Mouse (Mus musculus) heart, adult 18-20 months (tissue): ENCODE results near the gene Med12. TPM values are rescaled to one million over a fixed set of nuclear protein-coding genes. Genes with fewer than 3 reads are reported as not detected.

Experiments used
- total RNA-seq, 2 experiments: library from RNA; stranded (reverse); gene quantifications; 2 replicates each; pipeline ENCODE4 v1.2.3; 2021

Gene Med12
- total RNA-seq, 2 experiments from 2014 or later = 13.5 to 19.1 TPM

Other genes with a start within 250 kb of the Med12 start
- under 1 TPM in 1 of 2 experiments, not detected in 1; 0.13 TPM for gene Tex11, start 214.4 kb upstream of the Med12 start, total RNA-seq
- gene Slc7a3, start 188.0 kb upstream of the Med12 start, total RNA-seq = not detected
- gene Snx12, start 51.5 kb upstream of the Med12 start, total RNA-seq = 10 to 100 TPM; 32.7 to 37.8 TPM
- gene Foxo4, start 19.5 kb upstream of the Med12 start, total RNA-seq = 10 to 100 TPM; 59.9 to 64.4 TPM
- gene Gm614, start 10.0 kb upstream of the Med12 start, total RNA-seq = not detected
- gene Il2rg, start 5.8 kb upstream of the Med12 start, total RNA-seq = 10 to 100 TPM; 10.5 to 15.1 TPM
- not detected for gene Gm20489, start 5.0 kb upstream of the Med12 start, total RNA-seq
- under 1 TPM; 0.39 to 0.74 TPM for gene Nlgn3, start 25.1 kb downstream of the Med12 start, total RNA-seq
- gene Gjb1, start 102.3 kb downstream of the Med12 start, total RNA-seq = not detected
- 10 to 100 TPM; 13.1 to 15.9 TPM for gene Zmym3, start 146.8 kb downstream of the Med12 start, total RNA-seq
- gene Nono, start 155.3 kb downstream of the Med12 start, total RNA-seq = 10 to 100 TPM; 58.2 to 60.3 TPM
- 100 to 1,000 TPM; 163 to 187 TPM for gene Itgb1bp2, start 175.1 kb downstream of the Med12 start, total RNA-seq